Mouse (Mus musculus): Measurements from ENCODE around the gene Mapk8ip2. TPM values are rescaled to one million over a fixed set of nuclear protein-coding genes. Genes with fewer than 3 reads are reported as not detected.

Gene Mapk8ip2
- total RNA-seq, 4 experiments from 2014 or later: 0.09 to 0.25 (median 0.09) TPM; not detected in 1

GRCm38 (mm10) chr15:89480584-89480983 lies 26.9 kb downstream of the Mapk8ip2 start:
- DNase-seq (ENCODE audit: low spot score): peak; percentile 88

DNA sequence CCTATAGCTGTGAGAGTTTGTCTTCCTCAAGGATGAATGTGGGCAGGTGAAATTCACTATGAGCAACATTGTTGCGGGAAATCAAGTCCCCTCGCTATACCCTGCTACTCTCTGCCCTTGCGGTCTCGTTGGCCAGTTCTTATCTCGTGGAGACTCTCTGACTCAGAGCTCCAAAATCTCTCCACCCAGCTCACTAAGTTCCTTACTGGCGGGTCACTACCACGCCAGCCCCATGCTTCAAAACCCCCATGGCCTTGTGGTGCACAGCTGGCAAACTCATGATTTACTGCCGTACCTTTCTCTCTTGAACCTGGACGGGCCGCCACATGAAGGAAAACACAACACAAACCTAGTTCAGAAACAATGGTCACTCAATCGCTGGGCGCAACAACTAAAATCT lies 34.5 kb downstream of the Mapk8ip2 start:
- no peak for DNase-seq (ENCODE audit: low spot score)

- no peak for DNase-seq (ENCODE audit: low spot score)
These were observed 35.0 kb downstream of the Mapk8ip2 start for GRCm38 (mm10) chr15:89488611-89489117.

- no peak for DNase-seq (ENCODE audit: low spot score)
These were observed 41.3 kb downstream of the Mapk8ip2 start for GRCm38 (mm10) chr15:89494970-89495369.

DNA sequence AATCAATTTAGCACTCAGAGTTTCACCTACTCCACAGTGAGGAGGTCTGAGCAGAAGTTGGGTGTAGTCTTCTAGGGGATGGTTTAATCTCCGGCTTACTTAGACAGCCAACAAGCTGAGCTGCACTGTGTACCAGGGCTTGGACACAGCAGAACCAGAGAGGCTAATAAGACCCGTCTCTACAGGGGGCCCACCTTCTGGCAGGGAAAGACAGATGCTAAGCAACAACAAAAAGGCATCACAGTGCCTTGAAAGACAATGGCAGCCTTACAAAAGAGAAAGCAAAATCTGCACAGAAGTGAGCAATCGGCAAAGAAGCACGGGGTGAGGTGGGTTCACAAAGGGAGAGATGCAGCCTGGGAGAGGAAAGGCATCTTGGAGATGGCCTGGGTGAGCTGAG lies 42.4 kb downstream of the Mapk8ip2 start:
- no peak for DNase-seq (ENCODE audit: low spot score)

- no peak for DNase-seq (ENCODE audit: low spot score)
These were observed 43.1 kb downstream of the Mapk8ip2 start for GRCm38 (mm10) chr15:89496841-89497240.

DNA sequence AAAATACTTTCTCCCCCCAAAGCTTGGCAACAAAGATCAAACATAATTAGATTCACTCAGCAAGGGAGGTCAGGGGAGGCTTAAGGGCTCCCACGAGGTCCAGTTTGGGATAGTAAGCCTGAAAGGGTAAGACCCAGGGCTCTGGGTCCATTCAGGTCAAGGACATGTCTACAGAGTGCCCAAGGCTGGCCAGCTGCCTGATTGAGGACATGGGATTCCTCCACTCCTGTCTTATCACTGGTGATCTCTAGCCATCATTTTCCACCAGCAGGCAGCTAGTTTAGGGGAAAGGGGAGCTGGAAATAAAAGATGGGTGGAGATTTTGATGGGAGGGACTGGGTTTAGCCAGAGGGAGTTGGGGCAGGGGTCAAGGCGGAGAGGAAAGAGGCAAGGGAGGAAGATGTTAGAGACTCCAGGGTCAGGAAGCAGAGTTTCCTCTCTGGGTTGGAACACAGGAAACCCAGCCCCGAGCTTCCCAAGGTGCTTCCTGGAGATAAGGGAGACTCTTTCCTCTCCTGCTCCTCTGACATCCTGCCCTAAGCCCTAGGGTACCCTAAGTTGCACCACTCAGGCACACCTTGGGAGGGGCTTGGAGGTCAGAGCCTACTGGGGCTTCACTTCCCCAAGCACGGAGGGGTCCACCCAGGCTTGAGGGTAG lies 43.8 kb downstream of the Mapk8ip2 start:
- peak; percentile 92 for DNase-seq (ENCODE audit: low spot score)

- no peak for DNase-seq (ENCODE audit: low spot score)
These were observed 44.6 kb downstream of the Mapk8ip2 start for GRCm38 (mm10) chr15:89498049-89498960.

DNA sequence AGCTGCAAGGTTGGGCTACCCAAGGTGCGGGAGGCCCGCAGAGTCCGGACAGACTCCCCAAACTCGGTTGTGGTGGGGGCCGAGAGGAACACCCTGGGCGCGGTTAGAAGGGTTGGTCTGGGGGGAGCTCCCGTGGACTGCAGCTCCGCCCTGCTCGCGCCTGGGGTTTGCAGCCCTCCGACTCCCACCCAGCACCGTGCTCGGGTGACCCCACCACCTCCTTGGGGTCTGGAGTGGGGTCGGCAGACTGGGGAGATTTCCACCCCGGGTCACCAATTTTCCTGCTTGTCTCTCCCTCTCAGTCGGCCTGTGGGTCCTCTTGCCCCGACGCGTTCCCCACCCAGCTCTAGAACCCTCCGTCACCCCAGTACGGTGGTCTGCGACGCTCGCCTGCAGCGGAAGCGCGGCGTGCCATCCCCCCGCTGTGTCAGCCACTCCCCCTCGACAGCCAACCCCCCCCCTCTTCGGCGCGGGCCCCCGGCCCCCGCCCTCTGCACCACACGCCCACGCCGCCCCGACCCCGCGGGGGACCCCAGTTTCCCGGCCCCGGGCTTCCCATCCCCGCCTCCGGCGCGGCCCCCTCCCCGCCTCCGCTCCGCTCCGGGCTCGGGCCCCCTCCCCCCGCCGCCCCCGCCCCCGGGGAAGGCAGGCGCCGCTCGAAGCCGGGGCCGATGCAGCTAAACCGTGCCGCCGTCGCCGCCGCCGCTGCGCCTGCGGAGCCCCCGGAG lies 45.4 kb downstream of the Mapk8ip2 start, which contains the start of gene Shank3:
Shank3 (plus strand) TSS at position 663 of the 728 bp plus-strand sequence.
- no peak for DNase-seq (ENCODE audit: low spot score)

DNA sequence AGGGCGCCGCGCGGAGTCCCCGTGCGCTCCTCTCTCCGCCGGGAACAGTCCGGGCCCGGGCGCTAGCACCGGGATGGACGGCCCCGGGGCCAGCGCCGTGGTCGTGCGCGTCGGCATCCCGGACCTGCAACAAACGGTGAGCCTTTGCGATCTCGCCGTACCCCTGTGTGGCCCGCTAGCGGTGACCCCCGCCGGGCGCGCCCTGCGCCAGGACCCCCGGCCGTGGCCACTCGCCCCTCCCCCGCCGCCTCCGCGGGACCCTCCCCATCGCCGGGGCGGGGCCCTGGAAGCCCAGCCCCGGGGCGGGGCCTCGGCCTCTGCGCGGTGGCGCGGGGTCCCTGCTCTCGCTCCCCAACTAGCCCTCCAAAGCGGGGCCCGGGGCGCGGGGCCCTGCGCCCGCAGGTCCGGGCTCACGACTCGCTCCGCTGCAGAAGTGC lies 46.1 kb downstream of the Mapk8ip2 start:
- no peak for DNase-seq (ENCODE audit: low spot score)

- no peak for DNase-seq (ENCODE audit: low spot score)
These were observed 46.6 kb downstream of the Mapk8ip2 start for GRCm38 (mm10) chr15:89500221-89500791.

DNA sequence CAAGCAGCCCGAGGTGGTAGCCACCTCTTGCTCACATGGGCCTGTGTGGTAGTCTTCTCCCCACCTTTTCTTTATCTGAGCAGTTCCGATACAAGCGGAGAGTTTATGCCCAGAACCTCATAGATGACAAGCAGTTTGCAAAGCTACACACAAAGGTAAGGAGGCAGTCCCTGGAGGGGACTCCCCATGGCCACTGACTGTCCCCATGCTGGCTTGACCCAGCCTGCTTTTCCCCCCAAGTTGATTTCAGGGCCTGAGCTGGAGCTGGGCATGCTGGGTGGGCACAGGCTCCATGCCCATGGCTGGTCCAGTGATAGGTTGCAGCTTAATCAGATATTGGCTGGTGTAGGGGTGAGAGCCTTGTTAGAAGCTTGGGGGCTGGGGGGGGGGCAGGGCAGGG lies 47.6 kb downstream of the Mapk8ip2 start:
- DNase-seq (ENCODE audit: low spot score): no peak

DNA sequence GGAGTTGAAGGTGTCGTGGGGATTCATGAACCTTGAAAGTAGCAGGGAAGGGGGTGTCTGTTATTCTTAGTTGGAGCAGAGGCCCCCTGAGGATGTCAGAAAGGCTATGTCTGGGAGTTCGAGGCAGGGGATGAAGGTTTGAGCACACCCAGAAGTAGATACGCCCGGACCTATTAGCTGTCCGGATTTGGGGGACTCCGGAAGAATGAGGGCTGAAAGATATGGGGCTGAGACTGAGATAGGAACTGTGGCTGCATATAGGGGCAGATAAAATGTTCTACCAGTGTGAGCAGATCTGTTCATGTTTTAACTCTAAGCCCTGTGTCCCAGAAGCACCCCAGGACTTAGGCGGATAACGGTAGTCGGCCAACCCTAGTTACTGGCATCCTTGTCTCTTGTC lies 51.1 kb downstream of the Mapk8ip2 start:
- DNase-seq (ENCODE audit: low spot score): no peak

- DNase-seq (ENCODE audit: low spot score): no peak
These were observed 54.0 kb downstream of the Mapk8ip2 start for GRCm38 (mm10) chr15:89507751-89508150.

DNA sequence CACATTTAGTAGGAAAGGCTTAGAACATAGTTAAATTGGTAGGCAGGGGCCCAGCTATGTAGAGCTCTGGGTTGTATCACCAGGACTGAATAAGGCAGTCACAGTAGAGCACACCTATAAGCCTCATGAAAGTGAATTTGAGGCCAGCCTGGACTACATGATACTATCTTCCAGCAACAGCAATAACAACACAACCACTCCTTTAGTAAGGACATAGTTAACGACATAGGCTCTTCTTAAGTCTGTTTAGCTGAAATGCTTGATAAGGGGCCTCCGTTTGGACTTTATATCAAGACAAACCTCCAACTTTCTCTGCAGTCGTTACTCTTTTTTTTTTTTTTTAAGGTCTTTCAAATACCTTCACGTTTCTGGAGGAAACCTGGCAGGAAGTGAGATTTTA lies 59.0 kb downstream of the Mapk8ip2 start:
- DNase-seq (ENCODE audit: low spot score): no peak

Other genes with a start within 250 kb of the Mapk8ip2 start
- 10 to 100 TPM; 82.1 to 87.5 (median 84.7) TPM for gene Ppp6r2, start 242.4 kb upstream of the Mapk8ip2 start, total RNA-seq (2022)
- gene Sbf1, start 138.6 kb upstream of the Mapk8ip2 start, total RNA-seq (2022): 10 to 100 TPM; 56.5 to 74.5 (median 69.5) TPM
- gene Adm2, start 131.2 kb upstream of the Mapk8ip2 start, total RNA-seq (2022): not detected
- gene Miox, start 119.5 kb upstream of the Mapk8ip2 start, total RNA-seq (2022): not detected
- 10 to 100 TPM; 23.6 to 29.1 (median 26.7) TPM for gene Lmf2, start 98.3 kb upstream of the Mapk8ip2 start, total RNA-seq (2022)
- 10 to 100 TPM; 52.8 to 67.4 (median 57.4) TPM for gene Ncaph2, start 98.2 kb upstream of the Mapk8ip2 start, total RNA-seq (2022)
- 10 to 100 TPM; 21.9 to 32.0 (median 24.4) TPM for gene Sco2, start 80.1 kb upstream of the Mapk8ip2 start, total RNA-seq (2022)
- under 1 TPM; 0.22 to 0.72 (median 0.31) TPM for gene Tymp, start 76.9 kb upstream of the Mapk8ip2 start, total RNA-seq (2022)
- 1 to 10 TPM in 3 of 4 experiments, under 1 TPM in 1; 0.41 to 2.3 (median 2.2) TPM for gene Odf3b, start 74.6 kb upstream of the Mapk8ip2 start, total RNA-seq (2022)
- not detected for gene Klhdc7b, start 69.0 kb upstream of the Mapk8ip2 start, total RNA-seq (2022)
- not detected for gene Syce3, start 43.4 kb upstream of the Mapk8ip2 start, total RNA-seq (2022)
- 100 to 1,000 TPM; 631 to 738 (median 682) TPM for gene Cpt1b, start 28.1 kb upstream of the Mapk8ip2 start, total RNA-seq (2022)
- gene C730034F03Rik, start 24.3 kb upstream of the Mapk8ip2 start, total RNA-seq (2022): 1 to 10 TPM; 1.4 to 4.1 (median 2.0) TPM
- gene Gm44502, start 24.2 kb upstream of the Mapk8ip2 start, total RNA-seq (2022): 10 to 100 TPM in 2 of 4 experiments, 1 to 10 TPM in 2; 6.9 to 14.3 (median 10.7) TPM
- gene Chkb, start 24.0 kb upstream of the Mapk8ip2 start, total RNA-seq (2022): 10 to 100 TPM; 46.7 to 59.6 (median 54.0) TPM
- gene Arsa, start 23.5 kb downstream of the Mapk8ip2 start, total RNA-seq (2022): 10 to 100 TPM; 10.9 to 12.7 (median 11.8) TPM
- 10 to 100 TPM; 36.3 to 53.5 (median 43.5) TPM for gene Shank3, start 45.7 kb downstream of the Mapk8ip2 start, total RNA-seq (2022)
- gene Acr, start 114.4 kb downstream of the Mapk8ip2 start, total RNA-seq (2022): under 1 TPM in 3 of 4 experiments, not detected in 1; 0.19 to 0.41 (median 0.28) TPM
- gene Rabl2, start 138.0 kb downstream of the Mapk8ip2 start, total RNA-seq (2022): 1 to 10 TPM; 4.4 to 6.6 (median 5.4) TPM